Mouse (Mus musculus): Measurements from ENCODE around the gene B3gat2. TPM values are rescaled to one million over a fixed set of nuclear protein-coding genes. Genes with fewer than 3 reads are reported as not detected.

The B3gat2 gene
- polyA plus RNA-seq (2016; fragmentation: Nextera tagmentation; extraction: Ambion mirVana), result 0.50 and 0.55 TPM in 2 replicates

GRCm38 (mm10) chr1:23761502-23762135 is at the start of gene B3gat2:
TSS of gene B3gat2 (plus strand) at chr1:23761753.
- H3K27me3 ChIP-seq, result peaks cover 61% of the 10 kb centered on the region
- H3K36me3 ChIP-seq, result no peaks in the 10 kb centered on the region
- WGBS, result 1% methylated on average over 34 of the region's 34 CpGs
- peak within 1 kb of the TSS; percentile 55 for H3K9ac ChIP-seq (replicated peaks)
- peak within 1 kb of the TSS; percentile 53 for H3K4me3 ChIP-seq (replicated peaks)
- no peaks in the 10 kb centered on the region for H3K9me3 ChIP-seq
- peak within 1 kb of the TSS; percentile 96 for H3K4me2 ChIP-seq
- no peak within 1 kb of the TSS for H3K27ac ChIP-seq
- ATAC-seq (ENCODE audit: insufficient number of reproducible peaks, insufficient read depth, low FRiP score, low TSS enrichment, low read depth), result peak; percentile 32; the same call in 1 of the 2 replicates
- H3K4me1 ChIP-seq (replicated peaks), result peaks cover 30% of the 10 kb centered on the region

GRCm38 (mm10) chr1:23720326-23720725 is 41.2 kb upstream of the B3gat2 start:
- 0 out of 2 replicates have a peak, but pooled peaks cover 3% of the 10 kb centered on the region for H3K9me3 ChIP-seq
- no peak overlapping the region for H3K9ac ChIP-seq (replicated peaks)
- no peaks in the 10 kb centered on the region for H3K4me1 ChIP-seq (replicated peaks)
- H3K4me3 ChIP-seq (replicated peaks), result no peak overlapping the region
- ATAC-seq (ENCODE audit: insufficient number of reproducible peaks, insufficient read depth, low FRiP score, low TSS enrichment, low read depth), result no peak
- no peak overlapping the region for H3K4me2 ChIP-seq
- H3K27me3 ChIP-seq, result no peaks in the 10 kb centered on the region
- no peak overlapping the region for H3K27ac ChIP-seq
- no peaks in the 10 kb centered on the region for H3K36me3 ChIP-seq
- WGBS, result 81% methylated on average over 8 of the region's 8 CpGs

- Histone ChIP-seq H3K9me3 (0 out of 2 replicates have a peak, but pooled peaks cover 3% of the 10 kb centered on the region), H3K27ac (no peak overlapping the region), H3K4me3 (replicated peaks) (no peak overlapping the region), H3K27me3 (no peaks in the 10 kb centered on the region), H3K4me1 (replicated peaks) (no peaks in the 10 kb centered on the region), H3K9ac (replicated peaks) (no peak overlapping the region), H3K36me3 (no peaks in the 10 kb centered on the region), H3K4me2 (no peak overlapping the region)
- no peak for ATAC-seq (ENCODE audit: insufficient number of reproducible peaks, insufficient read depth, low FRiP score, low TSS enrichment, low read depth)
- WGBS, result 71% methylated on average over 2 of the region's 2 CpGs
Observed at GRCm38 (mm10) chr1:23721036-23721435, 40.5 kb upstream of the B3gat2 start.

GRCm38 (mm10) chr1:23722469-23723372 is 38.8 kb upstream of the B3gat2 start:
- no peak for ATAC-seq (ENCODE audit: insufficient number of reproducible peaks, insufficient read depth, low FRiP score, low TSS enrichment, low read depth)
- Histone ChIP-seq H3K36me3 (no peaks in the 10 kb centered on the region), H3K4me1 (replicated peaks) (no peaks in the 10 kb centered on the region), H3K27ac (no peak overlapping the region), H3K9me3 (0 out of 2 replicates have a peak, but pooled peaks cover 3% of the 10 kb centered on the region), H3K4me2 (no peak overlapping the region), H3K9ac (replicated peaks) (no peak overlapping the region), H3K4me3 (replicated peaks) (no peak overlapping the region), H3K27me3 (no peaks in the 10 kb centered on the region)
- WGBS, result 82% methylated on average over 15 of the region's 15 CpGs

GRCm38 (mm10) chr1:23731324-23731723 is 30.2 kb upstream of the B3gat2 start:
- H3K9ac ChIP-seq (replicated peaks), result no peak overlapping the region
- H3K27me3 ChIP-seq, result no peaks in the 10 kb centered on the region
- ATAC-seq (ENCODE audit: insufficient number of reproducible peaks, insufficient read depth, low FRiP score, low TSS enrichment, low read depth), result no peak
- no peaks in the 10 kb centered on the region for H3K36me3 ChIP-seq
- H3K9me3 ChIP-seq, result no peaks in the 10 kb centered on the region
- no peak overlapping the region for H3K4me2 ChIP-seq
- H3K27ac ChIP-seq, result no peak overlapping the region
- H3K4me1 ChIP-seq (replicated peaks), result 0 out of 2 replicates have a peak, but pooled peaks cover 5% of the 10 kb centered on the region
- H3K4me3 ChIP-seq (replicated peaks), result no peak overlapping the region
- WGBS, result 84% methylated on average over 5 of the region's 5 CpGs

GRCm38 (mm10) chr1:23750864-23751532 is 10.6 kb upstream of the B3gat2 start:
- no peaks in the 10 kb centered on the region for H3K27me3 ChIP-seq
- no peaks in the 10 kb centered on the region for H3K4me1 ChIP-seq (replicated peaks)
- no peaks in the 10 kb centered on the region for H3K9me3 ChIP-seq
- no peak overlapping the region for H3K9ac ChIP-seq (replicated peaks)
- 90% methylated on average over 3 of the region's 3 CpGs for WGBS
- no peak overlapping the region for H3K4me3 ChIP-seq (replicated peaks)
- H3K4me2 ChIP-seq, result no peak overlapping the region
- H3K36me3 ChIP-seq, result no peaks in the 10 kb centered on the region
- ATAC-seq (ENCODE audit: insufficient number of reproducible peaks, insufficient read depth, low FRiP score, low TSS enrichment, low read depth), result no peak
- no peak overlapping the region for H3K27ac ChIP-seq

GRCm38 (mm10) chr1:23753091-23753490 is 8.5 kb upstream of the B3gat2 start:
- Histone ChIP-seq H3K27ac (no peak overlapping the region), H3K4me1 (replicated peaks) (no peaks in the 10 kb centered on the region), H3K36me3 (no peaks in the 10 kb centered on the region), H3K9me3 (no peaks in the 10 kb centered on the region), H3K4me2 (no peak overlapping the region), H3K27me3 (peaks cover 4% of the 10 kb centered on the region; the same call in 1 of the 2 replicates), H3K9ac (replicated peaks) (no peak overlapping the region), H3K4me3 (replicated peaks) (no peak overlapping the region)
- WGBS, result 86% methylated on average over 2 of the region's 2 CpGs
- no peak for ATAC-seq (ENCODE audit: insufficient number of reproducible peaks, insufficient read depth, low FRiP score, low TSS enrichment, low read depth)

- ATAC-seq (ENCODE audit: insufficient number of reproducible peaks, insufficient read depth, low FRiP score, low TSS enrichment, low read depth), result no peak
- 88% methylated on average over 6 of the region's 6 CpGs for WGBS
- Histone ChIP-seq H3K9me3 (no peaks in the 10 kb centered on the region), H3K4me1 (replicated peaks) (no peaks in the 10 kb centered on the region), H3K9ac (replicated peaks) (no peak overlapping the region), H3K27me3 (peaks cover 6% of the 10 kb centered on the region; the same call in 1 of the 2 replicates), H3K27ac (no peak overlapping the region), H3K36me3 (no peaks in the 10 kb centered on the region), H3K4me3 (replicated peaks) (no peak overlapping the region), H3K4me2 (no peak overlapping the region)
Observed at GRCm38 (mm10) chr1:23753591-23753990, 8.0 kb upstream of the B3gat2 start.

GRCm38 (mm10) chr1:23754340-23754739 is 7.2 kb upstream of the B3gat2 start:
- Histone ChIP-seq H3K9ac (replicated peaks) (no peak overlapping the region), H3K36me3 (no peaks in the 10 kb centered on the region), H3K4me2 (no peak overlapping the region), H3K4me3 (replicated peaks) (no peak overlapping the region), H3K27ac (no peak overlapping the region), H3K9me3 (no peaks in the 10 kb centered on the region), H3K4me1 (replicated peaks) (no peaks in the 10 kb centered on the region), H3K27me3 (peaks cover 9% of the 10 kb centered on the region)
- ATAC-seq (ENCODE audit: insufficient number of reproducible peaks, insufficient read depth, low FRiP score, low TSS enrichment, low read depth), result no peak
- WGBS, result 73% methylated on average over 1 of the region's 1 CpGs

- Histone ChIP-seq H3K4me1 (replicated peaks) (no peaks in the 10 kb centered on the region), H3K9me3 (no peaks in the 10 kb centered on the region), H3K4me3 (replicated peaks) (no peak overlapping the region), H3K36me3 (no peaks in the 10 kb centered on the region), H3K9ac (replicated peaks) (no peak overlapping the region), H3K4me2 (no peak overlapping the region), H3K27me3 (peaks cover 15% of the 10 kb centered on the region), H3K27ac (no peak overlapping the region)
- 87% methylated on average over 1 of the region's 1 CpGs for WGBS
- ATAC-seq (ENCODE audit: insufficient number of reproducible peaks, insufficient read depth, low FRiP score, low TSS enrichment, low read depth), result no peak
Observed at GRCm38 (mm10) chr1:23754967-23755366, 6.6 kb upstream of the B3gat2 start.

GRCm38 (mm10) chr1:23762136-23762687 is 659 bp downstream of the B3gat2 start:
- H3K9me3 ChIP-seq, result no peaks in the 10 kb centered on the region
- H3K4me2 ChIP-seq, result peak overlapping the region; percentile 96
- no peak overlapping the region for H3K27ac ChIP-seq
- under 1% methylated on average over 45 of the region's 45 CpGs for WGBS
- peak; percentile 24 for ATAC-seq (ENCODE audit: insufficient number of reproducible peaks, insufficient read depth, low FRiP score, low TSS enrichment, low read depth)
- peaks cover 30% of the 10 kb centered on the region for H3K4me1 ChIP-seq (replicated peaks)
- H3K4me3 ChIP-seq (replicated peaks), result peak overlapping the region; percentile 53
- peaks cover 65% of the 10 kb centered on the region for H3K27me3 ChIP-seq
- H3K9ac ChIP-seq (replicated peaks), result peak overlapping the region; percentile 55
- no peaks in the 10 kb centered on the region for H3K36me3 ChIP-seq
